Mouse (Mus musculus) small intestine, adult 2 months (tissue): ENCODE measurements around the gene Sfmbt1. TPM values are rescaled to one million over a fixed set of nuclear protein-coding genes. Genes with fewer than 3 reads are reported as not detected.
"Not testable (repeated sequence)": the region's sequence is repeated elsewhere in the genome, so short reads cannot be mapped to it uniquely, and the experiment has no call there.

ENCODE experiments used
- H3K27ac ChIP-seq: fragments of 200-500 bp; 2 replicates; pipeline ENCODE4 v1.5.1; 2012; ENCODE audit warnings: low read depth, low read length, control low read depth, inconsistent platforms; ENCODE audit not compliant: insufficient read depth
- H3K27me3 ChIP-seq: fragments of 200-500 bp; 2 replicates; pipeline ENCODE4 v1.6.1; 2012; ENCODE audit warnings: mild to moderate bottlenecking, moderate library complexity, low read length, inconsistent platforms; ENCODE audit not compliant: control insufficient read depth, insufficient read depth
- H3K36me3 ChIP-seq: fragments of 200-500 bp; 2 replicates; pipeline ENCODE4 v1.6.1; 2012; ENCODE audit warnings: mild to moderate bottlenecking, low read length, control low read depth, inconsistent platforms; ENCODE audit not compliant: control insufficient read depth, insufficient read depth
- H3K4me1 ChIP-seq: fragments of 200-500 bp; 2 replicates; pipeline ENCODE4 v1.6.1; 2012; ENCODE audit warnings: low read length, inconsistent platforms, mixed read lengths; ENCODE audit not compliant: control insufficient read depth, insufficient read depth, insufficient read length
- H3K4me3 ChIP-seq: fragments of 200-500 bp; 2 replicates; pipeline ENCODE4 v1.5.1; 2012; ENCODE audit warnings: low read depth, mild to moderate bottlenecking, control low read depth, inconsistent platforms, low read length, moderate library complexity
- CTCF ChIP-seq: fragments of 200-500 bp; IDR thresholded peaks from 2 replicates; pipeline ENCODE4 v1.5.1; 2012; ENCODE audit warnings: low read depth, mild to moderate bottlenecking, control low read depth, inconsistent platforms, low read length, moderate library complexity, mixed read lengths; ENCODE audit not compliant: insufficient replicate concordance, insufficient read length; ENCODE audit errors: extremely low read depth
- POLR2A ChIP-seq: fragments of 200-500 bp; IDR thresholded peaks from 2 replicates; pipeline ENCODE4 v1.6.1; 2012; ENCODE audit warnings: low read depth, mild to moderate bottlenecking, control low read depth, inconsistent platforms, low read length, moderate library complexity
- WGBS: fragments of 180-500 bp; shearing (Covaris S2); methylation state at CpG from one replicate; pipeline ENCODE4 v1.1.7; 2018; 5-methylcytosine and 5-hydroxymethylcytosine counted together
- polyA plus RNA-seq: library from polyadenylated mRNA; depleted of rRNA; stranded (reverse); fragments of >200 nt; gene quantifications from 2 replicates; pipeline ENCODE4 v1.2.3, GENCODE M21; 2012

Sfmbt1 gene
- polyA plus RNA-seq, 1 experiment, result 0.62 TPM

DNA sequence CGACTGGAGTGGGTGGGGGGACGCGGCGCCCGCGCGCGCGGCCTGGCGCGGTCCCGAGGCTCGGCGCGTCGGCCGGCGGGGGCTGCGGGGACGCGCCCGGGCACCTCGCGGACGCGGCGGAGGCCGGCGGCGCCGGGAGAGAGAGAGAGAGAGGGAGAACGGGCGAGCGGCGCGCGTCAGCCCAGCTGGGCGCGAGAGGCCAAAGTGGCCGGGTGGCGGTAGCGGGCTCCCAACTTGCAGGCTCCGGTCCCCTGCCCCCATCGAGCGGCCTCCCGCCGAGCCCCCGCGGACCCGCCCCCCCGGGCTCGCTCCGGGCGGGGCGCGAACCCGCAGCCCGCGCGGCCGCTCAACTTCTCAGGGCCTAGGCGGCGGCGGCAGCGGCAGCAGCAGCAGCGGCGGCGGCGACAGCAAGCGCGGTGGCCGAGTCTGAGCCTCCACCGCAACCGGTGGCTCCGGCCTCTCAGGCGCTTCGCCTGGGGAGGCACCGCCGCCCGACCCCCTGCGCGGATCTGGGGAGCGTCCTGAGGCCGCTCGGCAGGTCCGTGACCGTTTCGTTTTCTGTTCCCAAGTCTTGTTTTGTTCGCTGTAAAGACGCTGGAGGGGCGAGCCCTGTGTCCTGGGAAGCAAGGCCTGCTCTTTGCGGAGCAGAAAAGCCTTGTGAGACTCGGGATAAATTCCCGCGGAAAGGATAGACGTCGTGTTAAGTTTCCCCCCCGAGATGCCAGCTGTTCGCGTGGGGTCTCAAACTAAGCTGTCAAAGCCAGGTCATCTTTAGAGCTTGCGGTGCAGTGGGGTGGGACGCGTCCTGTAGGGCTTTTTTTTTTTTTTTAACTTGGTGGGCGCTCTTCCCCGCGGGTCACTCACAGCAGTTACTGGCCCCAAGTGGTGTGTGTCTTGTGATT lies 1.7 kb downstream of the Sfmbt1 start:
- under 1% methylated on average over 101 of the region's 106 CpGs for WGBS
- H3K27ac ChIP-seq, result peak overlapping the region; percentile 4; the same call in 1 of the 2 replicates
- H3K4me1 ChIP-seq, result no peaks in the 10 kb centered on the region; the same call in 1 of the 2 replicates
- no peak for TF ChIP-seq POLR2A
- no peak for TF ChIP-seq CTCF
- no peaks in the 10 kb centered on the region for H3K36me3 ChIP-seq
- H3K27me3 ChIP-seq, result peaks cover 5% of the 10 kb centered on the region; the same call in 1 of the 2 replicates
- H3K4me3 ChIP-seq, result peak overlapping the region; percentile 89

- Histone ChIP-seq H3K4me3 (peak overlapping the region; percentile 89), H3K27ac (no peak overlapping the region), H3K4me1 (no peaks in the 10 kb centered on the region; the same call in 1 of the 2 replicates), H3K27me3 (peaks cover 5% of the 10 kb centered on the region; the same call in 1 of the 2 replicates), H3K36me3 (no peaks in the 10 kb centered on the region)
- WGBS, result 3% methylated on average over 7 of the region's 7 CpGs
- no peak for TF ChIP-seq CTCF
- no peak for TF ChIP-seq POLR2A
Observed at GRCm38 (mm10) chr14:30716953-30717285, 2.3 kb downstream of the Sfmbt1 start.

DNA sequence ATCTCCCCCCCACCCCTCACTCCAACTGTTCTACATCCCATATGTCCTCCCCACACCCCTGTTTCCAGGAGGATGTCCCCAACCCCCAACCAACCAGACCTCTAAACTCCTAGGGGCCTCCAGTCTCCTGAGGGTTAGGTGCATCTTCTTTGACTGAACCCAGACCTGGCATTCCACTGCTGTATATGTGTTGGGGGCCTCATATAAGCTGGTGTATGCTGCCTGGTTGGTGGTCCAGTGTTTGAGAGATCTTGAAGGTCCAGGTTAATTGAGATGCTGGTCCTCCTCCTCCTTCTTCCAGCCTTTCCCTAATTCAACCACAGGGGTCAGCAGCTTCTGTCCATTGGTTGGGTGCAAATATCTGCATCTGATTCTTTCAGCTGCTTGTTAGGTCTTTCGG lies 4.0 kb downstream of the Sfmbt1 start:
- H3K27me3 ChIP-seq, H3K4me3 ChIP-seq, H3K36me3 ChIP-seq, H3K4me1 ChIP-seq, H3K27ac ChIP-seq: not testable (repeated sequence)
- WGBS, result 100% methylated on average over 1 of the region's 1 CpGs

DNA sequence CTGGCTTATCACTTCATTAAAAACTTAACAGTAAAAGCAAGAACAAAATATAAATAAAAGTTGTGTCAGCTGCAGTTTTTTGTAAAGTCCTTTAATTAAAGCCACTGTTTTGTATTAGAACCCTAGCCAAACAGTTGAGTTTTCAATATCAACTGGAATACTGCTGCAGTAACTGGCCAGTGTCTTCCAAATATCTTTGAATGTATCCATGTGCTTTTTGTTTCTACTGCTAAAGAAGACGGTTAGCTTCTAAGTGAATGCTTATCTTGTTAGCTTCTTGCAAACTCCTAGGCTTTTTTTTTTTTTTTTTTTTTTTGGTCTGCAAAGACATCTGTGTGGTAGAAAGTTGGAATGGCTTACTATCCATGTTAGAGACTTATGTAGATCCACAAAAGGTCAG lies 4.9 kb downstream of the Sfmbt1 start:
- no peak overlapping the region for H3K27ac ChIP-seq
- WGBS, result 73% methylated on average over 1 of the region's 1 CpGs
- no peak overlapping the region for H3K4me3 ChIP-seq
- TF ChIP-seq POLR2A (no peak), CTCF (no peak)
- H3K4me1 ChIP-seq, result no peaks in the 10 kb centered on the region; the same call in 1 of the 2 replicates
- peaks cover 5% of the 10 kb centered on the region; the same call in 1 of the 2 replicates for H3K27me3 ChIP-seq
- H3K36me3 ChIP-seq, result no peaks in the 10 kb centered on the region

GRCm38 (mm10) chr14:30721850-30722249 lies 7.2 kb downstream of the Sfmbt1 start:
- H3K27ac ChIP-seq, result no peak overlapping the region
- 100% methylated on average over 1 of the region's 1 CpGs for WGBS
- no peaks in the 10 kb centered on the region for H3K36me3 ChIP-seq
- H3K27me3 ChIP-seq, result no peaks in the 10 kb centered on the region
- TF ChIP-seq POLR2A, result no peak
- H3K4me3 ChIP-seq, result no peak overlapping the region
- H3K4me1 ChIP-seq, result no peaks in the 10 kb centered on the region; the same call in 1 of the 2 replicates

DNA sequence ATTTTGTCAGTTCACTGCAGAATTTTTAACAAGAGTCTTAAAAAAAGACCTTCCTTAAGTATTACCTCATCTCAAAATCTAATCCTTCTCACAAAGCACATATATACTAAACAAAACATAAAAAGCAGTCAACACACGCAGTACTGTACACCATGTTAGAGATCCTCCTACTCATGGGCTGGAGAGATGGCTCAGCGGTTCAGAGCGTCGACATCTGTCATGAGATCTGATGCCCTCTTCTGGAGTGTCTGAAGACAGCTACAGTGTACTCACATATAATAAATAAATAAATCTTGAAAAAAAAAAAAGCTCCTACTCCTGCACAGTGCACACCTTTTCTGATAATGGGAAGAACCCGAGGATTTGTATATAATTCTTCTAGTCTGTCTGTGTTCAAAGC lies 7.8 kb downstream of the Sfmbt1 start:
- TF ChIP-seq CTCF (no peak), POLR2A (no peak)
- H3K27ac ChIP-seq, result no peak overlapping the region
- H3K4me3 ChIP-seq, result no peak overlapping the region
- H3K4me1 ChIP-seq, result no peaks in the 10 kb centered on the region
- H3K36me3 ChIP-seq, result no peaks in the 10 kb centered on the region
- 69% methylated on average over 5 of the region's 5 CpGs for WGBS
- H3K27me3 ChIP-seq, result no peaks in the 10 kb centered on the region

DNA sequence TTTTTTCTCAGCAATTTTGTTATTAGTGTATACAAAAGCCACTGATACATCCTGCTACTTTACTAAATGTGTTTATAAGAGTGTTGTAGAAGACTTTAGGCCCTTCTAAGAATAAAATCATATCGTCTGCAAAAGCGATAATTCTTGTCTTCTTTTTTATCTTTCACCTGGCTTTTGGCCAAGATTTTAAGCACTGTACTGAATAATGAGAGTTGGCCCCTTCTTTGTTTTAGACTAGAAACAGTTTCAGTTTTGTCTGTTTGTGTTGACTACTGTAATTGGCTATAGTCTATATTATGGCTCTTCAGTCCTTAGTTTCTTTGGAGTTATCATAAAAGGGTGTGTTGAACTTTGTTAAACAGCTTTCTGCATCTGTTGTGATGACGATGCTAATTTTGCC lies 17.2 kb downstream of the Sfmbt1 start:
- Histone ChIP-seq H3K4me1 (peaks cover 2% of the 10 kb centered on the region; the same call in 1 of the 2 replicates), H3K27ac (no peak overlapping the region), H3K36me3 (no peaks in the 10 kb centered on the region), H3K27me3 (no peaks in the 10 kb centered on the region), H3K4me3 (no peak overlapping the region)
- 22% methylated on average over 3 of the region's 3 CpGs for WGBS
- no peak for TF ChIP-seq POLR2A
- TF ChIP-seq CTCF, result no peak
